Mouse (Mus musculus): ENCODE results near the gene Atp5k. TPM values are rescaled to one million over a fixed set of nuclear protein-coding genes. Genes with fewer than 3 reads are reported as not detected.
A peak's percentile ranks its signal among the peaks of the same experiment; 100 is the strongest.

The Atp5k gene
- polyA plus RNA-seq, 1 experiment: 233 TPM

DNA sequence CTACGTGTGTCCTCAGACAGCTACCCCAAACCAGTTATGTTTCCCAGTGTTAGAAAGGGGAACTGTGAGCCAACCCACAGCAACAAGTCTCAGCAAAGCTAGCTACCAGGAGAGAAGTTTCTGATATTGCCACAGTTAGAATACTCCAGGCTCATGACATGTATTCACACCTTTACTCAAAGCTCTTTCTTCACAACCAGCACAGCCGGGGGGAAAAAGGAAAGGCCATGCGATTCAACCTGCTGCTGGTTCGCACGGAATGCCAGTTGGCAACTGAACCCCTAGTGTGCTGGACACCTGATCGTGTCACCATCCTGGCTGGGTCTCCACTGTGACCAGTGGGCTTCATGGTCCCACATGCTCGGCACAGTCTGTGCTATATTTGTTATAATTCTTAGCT lies 13.6 kb upstream of the Atp5k start:
- H3K4me1 ChIP-seq (ENCODE audit: control insufficient read depth, insufficient read depth, low read length): no peaks in the 10 kb centered on the region
- no peaks in the 10 kb centered on the region for H3K9me3 ChIP-seq (replicated peaks; ENCODE audit: control insufficient read depth, insufficient read depth, low read length, poor library complexity, severe bottlenecking)
- H3K27me3 ChIP-seq (ENCODE audit: control insufficient read depth, insufficient read depth, low read length, poor library complexity, severe bottlenecking): no peaks in the 10 kb centered on the region
- no peak overlapping the region for H3K9ac ChIP-seq (ENCODE audit: low read depth, poor library complexity, severe bottlenecking)
- no peak for TF ChIP-seq CTCF (IDR thresholded peaks at IDR 0.05; ENCODE audit: low read depth, low read length)
- no peak for TF ChIP-seq POLR2A (IDR thresholded peaks at IDR 0.05; ENCODE audit: insufficient read depth, low read length)
- TF ChIP-seq EP300 (IDR thresholded peaks at IDR 0.05; ENCODE audit: insufficient read depth, low read depth, low read length): no peak
- no peak overlapping the region for H3K27ac ChIP-seq (ENCODE audit: insufficient read depth, low read length)
- H3K36me3 ChIP-seq (ENCODE audit: control insufficient read depth, insufficient read depth, low read length, poor library complexity, severe bottlenecking): no peaks in the 10 kb centered on the region
- no peak overlapping the region for H3K4me3 ChIP-seq (ENCODE audit: low read depth, low read length)

- Histone ChIP-seq H3K4me3 (ENCODE audit: low read depth, low read length) (no peak overlapping the region), H3K9me3 (replicated peaks; ENCODE audit: control insufficient read depth, insufficient read depth, low read length, poor library complexity, severe bottlenecking) (no peaks in the 10 kb centered on the region), H3K36me3 (ENCODE audit: control insufficient read depth, insufficient read depth, low read length, poor library complexity, severe bottlenecking) (no peaks in the 10 kb centered on the region), H3K27me3 (ENCODE audit: control insufficient read depth, insufficient read depth, low read length, poor library complexity, severe bottlenecking) (no peaks in the 10 kb centered on the region), H3K4me1 (ENCODE audit: control insufficient read depth, insufficient read depth, low read length) (no peaks in the 10 kb centered on the region), H3K9ac (ENCODE audit: low read depth, poor library complexity, severe bottlenecking) (no peak overlapping the region), H3K27ac (ENCODE audit: insufficient read depth, low read length) (no peak overlapping the region)
- no peak for TF ChIP-seq EP300 (IDR thresholded peaks at IDR 0.05; ENCODE audit: insufficient read depth, low read depth, low read length)
- TF ChIP-seq CTCF (IDR thresholded peaks at IDR 0.05; ENCODE audit: low read depth, low read length): no peak
- no peak for TF ChIP-seq POLR2A (IDR thresholded peaks at IDR 0.05; ENCODE audit: insufficient read depth, low read length)
These were observed 12.7 kb upstream of the Atp5k start for GRCm38 (mm10) chr5:108446973-108447372.

DNA sequence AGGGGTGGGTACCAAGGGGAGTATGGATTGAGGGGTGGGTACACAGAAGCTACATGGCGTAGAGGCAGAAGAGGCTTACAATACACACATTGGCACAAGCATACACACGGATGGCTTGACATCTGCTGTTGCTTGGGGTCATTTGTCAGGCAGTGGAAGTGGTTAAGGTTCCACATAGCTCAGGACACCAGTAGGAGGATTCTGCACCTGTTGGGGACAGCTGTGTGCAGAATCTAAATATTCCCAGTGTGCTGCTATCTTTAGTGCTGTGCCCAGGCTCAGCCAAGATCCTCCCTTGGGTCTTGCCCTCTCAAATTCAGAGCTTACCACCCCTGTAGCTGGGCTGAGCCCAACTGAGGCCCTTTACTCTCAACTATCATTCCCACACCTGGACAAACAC lies 1.9 kb upstream of the Atp5k start:
- Histone ChIP-seq H3K4me3 (ENCODE audit: low read depth, low read length) (no peak overlapping the region), H3K27me3 (ENCODE audit: control insufficient read depth, insufficient read depth, low read length, poor library complexity, severe bottlenecking) (no peaks in the 10 kb centered on the region), H3K36me3 (ENCODE audit: control insufficient read depth, insufficient read depth, low read length, poor library complexity, severe bottlenecking) (peaks cover under 1% of the 10 kb centered on the region; the same call in 1 of the 2 replicates), H3K9me3 (replicated peaks; ENCODE audit: control insufficient read depth, insufficient read depth, low read length, poor library complexity, severe bottlenecking) (no peaks in the 10 kb centered on the region), H3K27ac (ENCODE audit: insufficient read depth, low read length) (no peak overlapping the region), H3K9ac (ENCODE audit: low read depth, poor library complexity, severe bottlenecking) (no peak overlapping the region), H3K4me1 (ENCODE audit: control insufficient read depth, insufficient read depth, low read length) (no peaks in the 10 kb centered on the region)
- TF ChIP-seq CTCF (IDR thresholded peaks at IDR 0.05; ENCODE audit: low read depth, low read length): no peak

GRCm38 (mm10) chr5:108431196-108431595 lies 3.1 kb downstream of the Atp5k start:
- Histone ChIP-seq H3K9me3 (replicated peaks; ENCODE audit: control insufficient read depth, insufficient read depth, low read length, poor library complexity, severe bottlenecking) (no peaks in the 10 kb centered on the region), H3K27me3 (ENCODE audit: control insufficient read depth, insufficient read depth, low read length, poor library complexity, severe bottlenecking) (no peaks in the 10 kb centered on the region), H3K4me3 (ENCODE audit: low read depth, low read length) (no peak overlapping the region), H3K27ac (ENCODE audit: insufficient read depth, low read length) (no peak overlapping the region), H3K36me3 (ENCODE audit: control insufficient read depth, insufficient read depth, low read length, poor library complexity, severe bottlenecking) (peaks cover 2% of the 10 kb centered on the region; the same call in 1 of the 2 replicates), H3K9ac (ENCODE audit: low read depth, poor library complexity, severe bottlenecking) (no peak overlapping the region), H3K4me1 (ENCODE audit: control insufficient read depth, insufficient read depth, low read length) (no peaks in the 10 kb centered on the region)
- no peak for TF ChIP-seq POLR2A (IDR thresholded peaks at IDR 0.05; ENCODE audit: insufficient read depth, low read length)
- TF ChIP-seq CTCF (IDR thresholded peaks at IDR 0.05; ENCODE audit: low read depth, low read length): no peak
- TF ChIP-seq EP300 (IDR thresholded peaks at IDR 0.05; ENCODE audit: insufficient read depth, low read depth, low read length): no peak

DNA sequence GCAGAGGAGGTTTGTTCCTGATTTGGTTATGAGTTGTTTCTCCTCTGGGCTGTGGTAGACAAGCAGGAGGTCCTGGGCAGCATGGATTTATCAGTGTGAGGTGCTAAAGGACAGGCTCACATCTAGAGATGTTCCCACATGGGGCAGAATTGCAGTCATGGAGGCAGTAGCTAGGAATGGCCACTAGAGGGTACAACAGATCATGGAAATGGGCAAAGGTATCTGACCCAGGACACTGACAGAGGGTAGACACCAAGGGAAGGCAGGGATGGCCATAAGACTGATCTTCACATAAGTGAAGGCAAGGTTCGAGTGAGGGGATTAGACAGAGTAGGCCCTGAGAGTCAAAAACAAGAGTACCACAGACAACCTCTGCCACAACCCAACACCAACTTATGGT lies 7.1 kb downstream of the Atp5k start:
- H3K27ac ChIP-seq (ENCODE audit: insufficient read depth, low read length): no peak overlapping the region
- H3K36me3 ChIP-seq (ENCODE audit: control insufficient read depth, insufficient read depth, low read length, poor library complexity, severe bottlenecking): peaks cover 2% of the 10 kb centered on the region; the same call in 1 of the 2 replicates
- no peaks in the 10 kb centered on the region for H3K9me3 ChIP-seq (replicated peaks; ENCODE audit: control insufficient read depth, insufficient read depth, low read length, poor library complexity, severe bottlenecking)
- no peaks in the 10 kb centered on the region for H3K27me3 ChIP-seq (ENCODE audit: control insufficient read depth, insufficient read depth, low read length, poor library complexity, severe bottlenecking)
- no peak overlapping the region for H3K4me3 ChIP-seq (ENCODE audit: low read depth, low read length)
- no peak overlapping the region for H3K9ac ChIP-seq (ENCODE audit: low read depth, poor library complexity, severe bottlenecking)
- H3K4me1 ChIP-seq (ENCODE audit: control insufficient read depth, insufficient read depth, low read length): no peaks in the 10 kb centered on the region
- TF ChIP-seq POLR2A (IDR thresholded peaks at IDR 0.05; ENCODE audit: insufficient read depth, low read length) (no peak), CTCF (IDR thresholded peaks at IDR 0.05; ENCODE audit: low read depth, low read length) (peak; percentile 57)

- Histone ChIP-seq H3K4me3 (ENCODE audit: low read depth, low read length) (no peak overlapping the region), H3K36me3 (ENCODE audit: control insufficient read depth, insufficient read depth, low read length, poor library complexity, severe bottlenecking) (no peaks in the 10 kb centered on the region), H3K27ac (ENCODE audit: insufficient read depth, low read length) (no peak overlapping the region), H3K27me3 (ENCODE audit: control insufficient read depth, insufficient read depth, low read length, poor library complexity, severe bottlenecking) (no peaks in the 10 kb centered on the region), H3K9ac (ENCODE audit: low read depth, poor library complexity, severe bottlenecking) (no peak overlapping the region), H3K9me3 (replicated peaks; ENCODE audit: control insufficient read depth, insufficient read depth, low read length, poor library complexity, severe bottlenecking) (no peaks in the 10 kb centered on the region), H3K4me1 (ENCODE audit: control insufficient read depth, insufficient read depth, low read length) (no peaks in the 10 kb centered on the region)
- TF ChIP-seq EP300 (IDR thresholded peaks at IDR 0.05; ENCODE audit: insufficient read depth, low read depth, low read length): no peak
- TF ChIP-seq CTCF (IDR thresholded peaks at IDR 0.05; ENCODE audit: low read depth, low read length): no peak
- no peak for TF ChIP-seq POLR2A (IDR thresholded peaks at IDR 0.05; ENCODE audit: insufficient read depth, low read length)
These were observed 10.8 kb downstream of the Atp5k start for GRCm38 (mm10) chr5:108423427-108423826.

Measured in ES-Bruce4 (cell line).